Mouse (Mus musculus) right cerebral cortex, postnatal 25 days (tissue): ENCODE results near the gene Pyy.

Source experiments
- DNase-seq: peaks from one replicate; pipeline ENCODE4 v3.0.0; 2022

Gene Pyy

DNA sequence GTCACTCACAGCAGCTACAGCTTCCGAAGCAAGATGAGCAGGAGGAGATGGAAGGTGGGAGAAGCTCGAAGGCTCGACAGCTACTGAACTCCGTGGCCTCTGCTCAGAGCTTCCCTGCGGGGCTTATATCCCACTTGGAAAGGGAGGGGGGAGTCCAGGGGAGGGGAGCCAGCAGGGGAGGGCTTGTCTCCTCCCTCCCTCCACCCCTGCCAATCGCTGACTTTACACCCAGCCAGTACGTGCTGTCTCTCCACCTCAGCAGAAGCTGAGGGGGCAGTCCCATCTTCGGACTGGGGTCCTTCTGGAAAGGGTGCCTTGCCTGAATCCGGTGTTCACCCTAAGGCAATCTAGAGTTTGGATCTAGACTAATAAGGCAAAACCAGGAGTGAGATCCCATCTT is at the start of gene Pyy:
Gene Pyy (minus strand): TSS at position 101 of the 400 bp plus-strand sequence.
- DNase-seq, result no peak

DNA sequence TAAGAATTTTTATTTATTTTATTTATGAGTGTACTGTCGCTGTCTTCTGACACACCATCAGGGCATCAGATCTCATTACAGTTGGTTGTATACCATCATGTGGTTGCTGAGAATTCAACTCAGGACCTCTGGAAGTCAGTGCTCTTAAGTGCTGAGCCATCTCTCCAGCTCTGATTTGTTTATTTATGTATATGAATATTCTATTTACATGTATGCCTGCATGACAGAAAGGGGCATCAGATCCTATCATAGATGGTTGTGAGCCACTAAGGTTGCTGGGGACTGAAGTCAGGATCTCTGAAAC is 49.1 kb upstream of the Pyy start:
- DNase-seq, result no peak

DNA sequence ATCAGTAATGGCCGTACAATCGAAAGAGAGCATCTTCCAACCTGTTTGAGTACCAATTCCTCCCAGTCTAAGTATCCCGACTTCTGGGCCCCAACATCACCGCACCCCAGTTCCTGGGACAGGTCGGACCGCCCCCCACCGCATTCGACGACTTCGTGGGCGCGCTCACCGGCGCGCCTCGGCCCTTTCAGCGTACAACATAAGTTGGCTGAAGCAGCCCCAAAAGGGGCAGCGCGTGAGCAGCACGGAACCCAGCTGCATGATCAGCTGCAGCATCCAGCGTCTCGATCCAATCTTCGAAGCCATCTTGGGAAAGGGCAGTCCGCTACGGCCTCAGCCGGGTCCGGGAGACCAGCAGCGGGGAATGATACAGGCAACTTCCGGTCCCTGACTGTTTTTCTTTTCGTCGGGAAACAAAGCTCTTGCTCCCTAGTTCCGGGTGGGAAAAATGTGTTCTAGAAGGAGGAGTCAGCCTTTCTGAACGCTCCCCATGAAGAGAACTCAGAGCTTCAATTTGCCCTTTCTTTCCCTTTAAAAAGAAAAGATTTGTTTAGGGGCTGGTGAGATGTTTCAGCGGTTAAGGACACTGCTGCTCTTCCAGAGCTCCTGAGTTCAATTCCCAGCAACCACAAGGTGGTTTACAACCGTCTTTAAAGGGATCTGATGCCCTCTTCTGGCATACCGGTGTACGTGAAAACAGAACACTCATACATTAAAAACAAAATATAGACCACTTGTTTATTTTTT is 48.6 kb upstream of the Pyy start, which contains the start of gene Tmem101:
Gene Tmem101 (minus strand): TSS at position 366 of the 747 bp plus-strand sequence.
- DNase-seq, result peak; percentile 86

DNA sequence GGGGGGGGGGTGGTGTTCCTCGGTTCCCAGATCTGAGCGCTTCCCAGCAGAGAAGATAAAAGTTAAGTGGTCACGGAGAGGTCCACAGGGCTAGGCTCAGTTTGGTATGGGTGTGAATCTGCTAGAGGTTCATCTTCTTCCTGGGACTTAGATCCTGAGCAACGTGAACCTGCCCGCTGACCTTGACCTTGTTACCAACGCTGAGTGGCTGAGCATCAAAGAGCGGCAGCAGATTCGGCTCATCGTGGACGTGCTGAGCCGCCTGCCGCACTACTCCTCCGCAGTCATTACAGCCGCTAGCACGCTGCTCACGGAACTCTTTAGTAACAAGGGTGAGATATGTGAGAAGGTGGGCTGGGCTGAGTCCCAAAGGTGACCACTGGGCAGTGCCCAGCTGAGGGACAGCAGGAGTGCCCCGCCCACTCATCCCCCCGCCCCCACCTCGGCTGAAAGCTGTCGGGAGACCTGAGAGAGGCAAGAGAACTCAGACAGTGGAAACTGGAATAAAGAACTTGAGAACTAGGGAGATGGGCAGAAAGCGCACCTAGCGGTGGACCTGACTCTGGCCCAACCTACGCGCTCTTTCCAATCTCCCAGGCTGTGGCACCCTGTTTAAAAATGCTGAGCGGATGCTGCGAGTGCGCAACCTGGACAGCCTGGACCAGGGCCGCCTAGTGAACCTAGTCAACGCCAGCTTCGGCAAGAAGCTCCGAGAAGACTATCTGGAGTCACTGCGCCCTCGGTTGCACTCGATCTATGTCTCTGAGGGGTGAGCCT is 39.8 kb upstream of the Pyy start:
- DNase-seq, result no peak

DNA sequence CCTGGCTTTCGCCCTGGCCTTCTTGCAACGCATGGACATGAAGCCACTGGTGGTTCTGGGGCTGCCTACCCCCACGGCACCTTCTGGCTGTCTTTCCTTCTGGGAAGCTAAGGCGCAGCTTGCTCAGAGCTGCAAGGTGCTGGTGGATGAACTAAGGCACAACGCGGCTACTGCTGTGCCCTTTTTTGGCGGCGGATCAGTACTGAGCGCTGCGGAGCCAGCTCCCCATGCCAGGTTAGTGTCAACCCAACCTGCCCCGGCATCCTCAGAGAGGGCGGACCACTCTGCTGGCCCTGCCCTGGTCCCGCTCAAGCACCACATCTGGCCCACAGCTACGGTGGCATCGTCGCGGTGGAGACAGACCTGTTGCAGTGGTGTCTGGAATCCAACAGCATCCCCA is 38.9 kb upstream of the Pyy start:
- no peak for DNase-seq

DNA sequence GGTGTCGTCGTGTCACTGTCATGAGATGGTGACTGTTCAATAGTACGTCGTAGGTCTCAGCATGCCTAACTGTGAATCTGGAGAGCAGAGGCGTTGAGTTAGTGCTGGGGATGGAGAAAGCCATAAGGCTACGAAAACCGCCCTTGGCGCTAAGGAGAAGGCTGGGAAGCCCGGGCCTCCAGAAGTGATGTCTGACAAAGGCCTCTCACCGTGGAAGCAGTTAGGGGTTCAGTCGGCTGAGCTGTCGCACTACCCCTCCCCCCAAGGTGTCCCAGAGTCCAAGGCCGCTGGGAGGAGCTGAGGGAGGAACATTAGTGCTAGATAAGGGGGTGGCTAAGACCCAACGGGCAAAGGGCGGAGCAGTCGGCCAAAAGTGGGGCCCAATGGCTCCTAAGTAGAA is 38.4 kb upstream of the Pyy start:
- no peak for DNase-seq

DNA sequence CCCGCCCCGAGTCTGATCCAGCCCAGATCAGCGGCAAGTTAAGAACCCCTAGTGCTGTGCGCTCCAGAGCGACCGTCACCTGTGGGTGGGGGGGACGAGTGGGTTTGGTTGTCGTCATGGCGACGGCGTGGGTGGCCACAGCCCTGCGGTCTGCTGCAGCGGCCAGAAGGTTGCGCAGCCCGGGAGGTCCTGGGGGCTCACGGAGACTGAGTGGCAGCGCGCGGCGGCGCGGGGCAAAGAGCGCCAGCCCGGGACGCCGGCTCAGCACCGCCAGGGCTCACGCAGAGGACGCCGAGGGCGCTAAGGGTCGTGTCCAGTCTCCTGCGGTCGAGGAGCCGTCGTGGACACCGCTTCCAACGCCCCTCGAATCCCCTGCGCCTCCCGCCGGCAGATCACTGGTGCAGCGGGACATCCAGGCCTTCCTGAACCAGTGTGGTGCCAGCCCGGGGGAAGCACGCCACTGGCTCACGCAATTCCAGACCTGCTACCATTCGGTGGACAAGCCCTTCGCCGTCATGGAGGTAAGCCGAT is 37.9 kb upstream of the Pyy start, which contains the start of gene Nags:
Gene Nags (plus strand): TSS at position 43 of the 531 bp plus-strand sequence.
- no peak for DNase-seq

DNA sequence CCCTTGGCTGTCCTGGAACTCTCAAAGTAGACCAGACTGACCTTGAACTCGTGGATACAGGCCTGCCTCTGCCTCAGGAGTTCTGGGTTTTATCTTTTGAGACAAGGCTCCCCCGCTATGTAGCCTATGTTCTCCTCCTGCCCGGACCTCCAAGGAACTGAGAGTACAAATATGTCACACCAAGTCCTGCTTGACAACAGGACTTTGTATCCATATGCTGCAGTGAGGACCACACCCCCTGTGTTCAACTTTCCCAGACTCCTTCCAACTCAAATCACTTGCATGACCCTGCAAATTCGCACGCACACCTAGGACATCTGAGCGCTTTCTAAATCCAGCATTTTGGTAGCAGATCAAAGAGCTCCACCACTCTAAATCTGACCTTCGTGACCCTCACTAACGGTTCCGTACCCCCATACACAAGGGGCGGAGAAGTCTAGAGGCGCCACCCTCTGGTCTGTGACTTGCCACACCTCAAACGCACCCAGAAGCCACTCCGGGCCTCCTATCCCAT is 37.4 kb upstream of the Pyy start:
- no peak for DNase-seq

DNA sequence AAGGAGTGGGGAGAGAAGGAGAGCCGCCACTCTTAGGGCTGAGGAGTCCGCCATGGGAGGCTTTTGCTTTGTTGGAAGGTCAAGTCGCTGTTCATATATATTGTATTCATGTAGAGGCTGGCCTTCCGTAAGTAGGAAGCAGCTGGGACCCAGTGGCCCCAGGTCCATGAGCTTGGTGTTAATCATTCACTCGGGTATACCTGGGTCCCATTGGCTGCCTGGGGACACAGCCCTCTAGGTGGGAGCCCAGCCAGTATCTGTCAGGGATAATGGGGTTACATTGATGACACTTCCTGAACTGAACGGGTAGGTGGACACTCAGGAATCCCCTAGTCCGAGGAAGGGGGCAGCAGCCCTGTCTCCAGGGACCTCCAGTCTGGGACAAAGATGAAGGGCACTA is 34.7 kb upstream of the Pyy start:
- DNase-seq, result no peak

DNA sequence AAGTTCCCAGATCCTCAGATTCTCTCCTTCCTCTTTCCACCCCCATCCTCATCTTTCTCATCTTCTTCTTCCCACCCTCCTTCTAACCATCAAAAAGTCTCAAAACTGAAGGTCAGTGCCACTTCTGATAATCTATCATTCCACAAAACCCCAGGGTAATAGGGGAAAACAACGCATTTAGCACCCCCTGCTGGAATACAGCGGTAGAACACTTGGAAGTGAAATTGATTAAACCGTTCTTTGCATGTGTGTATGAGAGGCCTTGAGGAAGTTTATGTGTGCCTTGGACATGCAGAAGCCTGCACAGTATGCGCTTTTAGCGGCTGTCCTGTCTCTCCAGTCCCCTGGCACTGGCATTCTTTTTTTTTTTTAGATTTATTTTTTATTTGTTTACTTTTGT is 32.9 kb upstream of the Pyy start:
- DNase-seq, result peak; percentile 23

DNA sequence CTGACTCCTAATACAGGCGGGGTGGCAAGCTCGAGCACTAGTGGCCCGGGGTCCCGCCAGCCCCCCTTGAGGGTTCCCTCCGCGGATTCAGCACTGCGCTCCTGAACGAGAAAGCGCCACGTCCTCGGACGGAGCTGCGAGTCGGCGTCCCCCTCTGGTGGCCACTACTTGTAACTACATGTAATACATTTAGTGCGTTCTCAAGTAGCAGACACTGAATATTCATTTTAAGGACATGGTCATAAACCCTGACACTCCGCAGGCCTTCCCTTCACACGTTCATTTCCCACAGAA is 30.8 kb upstream of the Pyy start:
- DNase-seq, result peak; percentile 45

DNA sequence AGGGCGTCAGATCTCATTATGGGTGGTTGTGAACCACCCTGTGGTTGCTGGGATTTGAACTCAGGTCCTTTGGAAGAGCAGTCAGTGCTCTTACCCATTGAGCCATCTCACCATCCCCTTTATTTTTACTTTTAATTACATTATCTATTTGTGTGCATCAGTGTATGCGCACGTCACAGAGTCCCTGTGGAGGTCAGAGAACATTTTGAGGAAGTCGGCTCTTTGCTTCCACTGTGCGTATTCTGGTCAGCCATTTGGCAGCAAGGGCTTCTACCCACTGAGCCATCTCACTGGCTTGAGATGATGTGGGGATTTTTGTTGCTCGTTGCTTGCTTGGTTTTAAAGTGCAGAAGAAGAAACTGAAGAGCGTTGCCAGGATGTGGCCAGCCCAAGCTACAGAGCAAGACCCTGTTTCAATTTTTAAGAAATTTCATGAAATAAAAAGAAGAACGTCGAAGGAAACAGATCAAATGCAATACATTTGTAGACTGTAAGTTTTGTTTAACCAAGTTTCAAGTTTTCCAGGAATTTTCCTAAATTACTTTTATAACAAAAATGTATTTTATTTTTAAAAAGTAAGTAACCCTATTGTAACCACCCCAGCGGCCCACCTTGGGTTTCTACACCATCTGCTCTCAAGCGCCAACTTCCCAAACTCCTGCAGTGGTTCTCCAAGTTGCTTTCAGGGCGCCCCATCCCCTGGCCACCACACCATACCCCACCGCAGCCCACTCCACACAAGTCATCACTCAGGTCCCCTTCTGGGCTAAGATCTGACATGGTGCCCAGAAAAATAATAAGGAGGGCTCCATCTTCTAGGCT is 30.2 kb upstream of the Pyy start:
- DNase-seq, result no peak

DNA sequence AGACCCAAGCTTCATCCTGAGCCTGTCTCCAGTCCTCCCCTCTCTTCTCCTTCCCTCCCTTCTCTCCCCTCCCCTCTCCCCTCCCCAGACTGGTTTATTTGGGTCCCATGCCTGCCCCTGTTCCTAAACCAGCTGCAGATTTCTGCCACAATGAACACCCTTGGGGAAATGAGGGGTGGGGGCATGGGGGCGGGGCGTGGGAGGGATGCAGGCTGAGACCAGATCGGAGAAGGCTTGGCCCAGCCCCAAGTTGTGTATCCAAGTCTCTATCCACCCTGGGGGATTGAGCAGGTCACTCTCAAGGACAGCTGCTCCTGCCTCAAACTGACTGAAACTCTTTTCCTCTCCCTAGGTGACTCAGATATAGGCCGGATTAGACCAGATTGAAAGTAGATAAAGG is 26.9 kb upstream of the Pyy start:
- no peak for DNase-seq

DNA sequence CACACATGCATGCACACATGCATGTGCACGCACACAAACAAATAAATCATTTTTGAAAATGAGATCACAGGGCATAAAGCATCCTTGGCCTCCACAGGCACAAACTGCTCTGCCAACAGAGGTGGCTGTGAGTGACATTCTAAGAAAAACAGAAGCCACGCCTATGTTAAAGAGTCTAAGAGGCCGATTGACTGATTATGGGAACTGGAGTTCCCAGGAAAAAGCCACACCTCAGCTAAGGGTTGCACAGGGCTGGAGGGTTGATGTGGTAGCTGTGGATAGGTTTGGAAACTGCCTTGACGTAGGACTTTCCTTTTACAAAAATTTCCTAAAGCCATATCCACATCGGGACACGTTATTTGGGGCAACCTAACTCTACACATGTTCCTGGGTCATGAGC is 9.8 kb upstream of the Pyy start:
- no peak for DNase-seq

DNA sequence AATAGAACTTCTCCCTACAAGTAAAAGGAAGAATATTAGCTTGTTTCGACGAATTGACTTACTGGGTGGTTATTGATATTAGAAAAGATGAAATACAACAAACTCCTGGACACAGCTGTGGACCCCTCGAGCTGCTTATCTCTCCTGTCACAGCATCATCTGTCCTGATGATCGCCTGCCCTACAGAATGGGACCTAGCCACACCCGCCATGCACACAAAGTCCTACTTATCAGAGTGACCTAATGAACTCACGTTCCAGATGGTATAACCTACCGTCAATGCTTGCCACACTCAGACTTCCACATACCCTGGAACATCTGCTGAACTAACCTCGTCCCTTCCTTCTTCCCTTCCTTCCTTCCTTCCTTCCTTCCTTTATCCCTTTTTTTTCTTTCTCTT is 8.6 kb upstream of the Pyy start:
- no peak for DNase-seq

DNA sequence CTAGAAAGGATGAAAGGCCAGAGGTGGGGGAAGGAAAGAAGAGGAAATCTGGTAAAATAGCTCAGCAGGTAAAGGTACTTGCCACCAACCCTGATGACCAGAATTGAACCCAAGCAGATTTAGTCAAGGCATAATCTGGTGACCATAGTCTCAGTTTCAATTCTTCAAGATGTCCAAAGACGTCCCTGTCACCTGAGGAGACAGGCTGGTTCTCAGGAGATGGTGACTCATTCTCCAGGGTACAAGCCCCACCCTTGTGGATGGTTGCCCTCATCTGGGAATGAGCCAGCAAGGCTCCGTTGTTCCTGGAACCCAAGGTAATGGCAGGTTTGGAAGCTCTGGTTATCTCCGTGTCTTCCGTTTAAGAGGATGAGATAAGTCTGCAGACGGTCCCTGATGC is 3.9 kb upstream of the Pyy start:
- DNase-seq, result no peak

DNA sequence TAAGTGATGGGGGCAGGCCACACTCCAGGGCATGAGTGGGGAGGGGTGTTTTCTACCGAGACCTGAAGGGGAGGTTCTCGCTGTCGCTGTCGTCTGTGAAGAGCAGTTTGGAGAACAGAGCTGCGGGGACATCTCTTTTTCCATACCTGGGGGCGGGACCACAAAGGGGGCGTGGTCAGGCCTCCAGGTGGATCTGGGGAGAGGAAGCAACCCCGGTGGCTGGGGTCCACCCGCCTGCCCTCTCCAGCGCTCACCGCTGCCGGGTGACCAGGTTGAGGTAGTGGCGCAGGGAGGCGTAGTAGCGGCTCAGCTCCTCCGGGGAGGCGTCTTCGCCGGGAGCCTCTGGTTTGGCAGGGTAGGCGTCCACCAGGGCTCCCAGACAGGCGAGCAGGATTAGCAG is 721 bp downstream of the Pyy start:
- DNase-seq, result no peak

DNA sequence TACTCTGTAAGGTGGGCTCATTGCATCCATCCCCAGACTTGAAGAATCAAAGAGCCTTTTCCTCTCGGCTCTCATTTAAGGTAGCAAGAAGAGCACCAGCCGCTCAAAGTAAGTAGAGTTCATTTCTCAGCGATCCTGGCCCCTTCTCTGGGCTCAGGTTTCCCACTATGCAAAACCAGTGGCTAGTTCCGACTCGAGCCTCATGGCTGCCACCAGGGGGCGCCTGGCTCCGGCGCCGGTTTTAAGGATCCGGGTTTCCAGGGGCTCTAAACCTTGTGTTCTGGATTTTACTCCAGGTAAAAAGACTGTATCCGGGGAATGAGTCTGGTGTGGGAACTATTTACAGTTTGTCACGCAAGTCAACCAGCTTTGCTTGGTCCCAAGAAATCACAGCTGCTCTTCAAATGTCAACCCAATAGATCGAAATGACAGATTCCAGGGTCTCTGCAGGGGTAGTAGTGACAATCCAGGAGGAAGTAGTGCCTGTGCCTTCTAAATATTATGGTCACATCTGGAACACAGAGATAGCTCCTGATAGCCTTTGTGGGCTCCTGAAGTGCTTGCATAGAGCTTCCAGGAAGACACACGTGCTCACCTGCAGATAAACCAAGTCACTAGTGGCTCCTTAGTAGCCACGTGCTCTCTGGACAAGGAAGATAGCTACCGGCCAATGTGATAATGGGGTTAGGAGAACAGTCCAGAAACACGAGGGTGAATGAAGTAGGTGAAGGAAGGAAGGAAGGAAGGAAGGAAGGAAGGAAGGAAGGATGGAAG is 5.0 kb downstream of the Pyy start:
- no peak for DNase-seq

DNA sequence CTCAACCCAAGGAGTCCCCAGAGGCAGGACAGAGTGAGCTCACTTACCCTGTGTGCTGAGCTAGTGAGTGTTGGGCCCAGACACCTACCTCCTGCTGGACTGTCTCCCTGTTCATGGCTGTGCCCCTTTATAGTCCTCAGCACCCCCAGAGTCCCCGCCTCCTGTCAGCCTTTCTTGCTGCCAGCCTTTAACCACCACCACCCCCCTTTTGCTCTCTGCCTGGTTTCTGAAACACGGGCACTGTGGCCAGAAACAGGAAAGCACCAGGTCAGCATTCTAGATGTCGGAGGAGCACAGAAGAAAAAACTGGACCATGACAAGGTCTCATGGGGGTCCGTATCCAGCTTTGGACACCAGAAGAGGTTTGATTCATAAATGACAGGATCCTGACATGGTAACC is 6.4 kb downstream of the Pyy start, which contains the start of gene Ppy:
Gene Ppy (minus strand): TSS at position 101 of the 400 bp plus-strand sequence.
- no peak for DNase-seq

DNA sequence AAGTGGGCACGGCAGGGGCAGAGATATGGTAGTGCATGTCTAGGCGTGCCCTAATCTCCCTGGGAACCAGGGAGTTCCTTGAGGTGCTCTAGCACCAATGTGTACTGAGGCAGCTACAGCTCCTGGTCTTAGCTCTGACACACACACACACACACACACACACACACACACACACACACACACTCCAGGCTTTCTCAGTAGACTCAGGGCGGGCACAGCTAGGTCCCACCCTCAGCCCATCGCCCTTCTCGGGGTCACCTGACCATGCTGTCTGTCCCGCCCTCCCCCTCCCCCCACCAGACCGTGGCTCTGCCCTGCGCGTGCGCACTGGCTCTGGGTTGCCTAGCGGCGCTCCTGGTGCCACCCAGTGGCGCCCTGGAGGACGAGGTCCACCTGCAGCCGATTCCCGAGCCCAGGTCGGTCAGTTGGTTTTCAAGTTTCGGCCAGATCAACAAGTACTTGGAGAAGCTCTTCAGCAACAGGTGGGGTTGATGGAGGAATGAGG is 10.7 kb downstream of the Pyy start:
- DNase-seq, result peak; percentile 62

DNA sequence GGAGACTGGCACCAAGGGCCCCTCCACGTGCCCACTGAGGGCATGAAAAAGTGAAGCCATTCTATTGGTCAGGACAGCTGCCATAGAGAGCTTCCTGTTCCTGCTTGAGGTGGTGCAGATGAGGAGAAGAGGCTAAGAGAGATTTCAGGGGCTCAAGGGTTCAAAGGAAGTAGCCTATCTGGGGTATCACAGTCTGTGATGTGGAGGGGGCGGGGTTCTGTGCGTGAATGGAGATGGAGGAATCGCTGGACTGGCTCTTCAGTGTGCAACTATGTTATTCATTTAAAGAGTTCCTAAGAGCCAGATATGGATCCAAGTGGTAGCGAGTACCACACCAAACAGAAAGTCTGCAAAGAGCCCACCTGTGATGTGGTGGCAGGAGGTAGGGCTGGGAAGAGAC is 11.2 kb downstream of the Pyy start:
- DNase-seq, result no peak

DNA sequence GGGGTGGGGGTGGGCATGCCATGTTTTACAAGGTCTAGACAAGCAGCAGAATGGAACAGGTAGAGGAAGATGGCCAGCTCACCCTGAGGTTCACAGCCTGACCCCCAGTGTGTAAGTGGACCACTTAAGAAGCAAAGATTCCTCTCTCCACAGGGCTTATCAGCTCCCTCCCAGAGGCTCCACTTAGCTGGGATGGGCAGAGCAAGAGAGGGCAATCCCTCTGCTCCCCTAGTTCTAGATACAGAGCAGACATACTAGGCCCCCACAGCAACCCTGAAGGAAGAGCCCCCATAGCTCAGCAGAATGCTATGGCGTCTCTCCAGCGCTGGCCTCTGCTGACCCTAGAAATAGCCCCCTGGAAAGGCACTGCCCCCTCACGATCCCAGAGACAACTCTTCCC is 12.0 kb downstream of the Pyy start:
- no peak for DNase-seq
